8 mouse cellular contexts compared by ENCODE assay signal in genomic region chr3:89421810-89422473, GRCm38 (mm10). TPM values are rescaled to one million over a fixed set of nuclear protein-coding genes. Genes with fewer than 3 reads are reported as not detected.
A peak's percentile ranks its signal among the peaks of the same experiment; 100 is the strongest.
DNase-seq lines count a peak whose midpoint lies in the region; ATAC-seq lines count a peak whose summit lies in the region.

No protein-coding gene starts in this region.

- no peaks in the 10 kb centered on the region for H3K9me3 ChIP-seq in megakaryocyte, embryonic 14.5 days
- no peaks in the 10 kb centered on the region for H3K9me3 ChIP-seq in forebrain, embryonic 10.5 days
- H3K9me3 ChIP-seq in intestine, embryonic 15.5 days, result no peaks in the 10 kb centered on the region

- peak overlapping the region; percentile 91 for H3K4me3 ChIP-seq in megakaryocyte, embryonic 14.5 days (replicated peaks)
- H3K4me3 ChIP-seq in forebrain, embryonic 10.5 days, result peak overlapping the region; percentile 52
- peak overlapping the region; percentile 48 for H3K4me3 ChIP-seq in intestine, embryonic 15.5 days (replicated peaks)

- no peak for ATAC-seq in megakaryocyte, adult 5-6 weeks (ENCODE audit: poor library complexity, severe bottlenecking)
- no peak for ATAC-seq in intestine, embryonic 15.5 days

- H3K36me3 ChIP-seq in megakaryocyte, embryonic 14.5 days (replicated peaks; ENCODE audit: low read length), result peaks cover 54% of the 10 kb centered on the region
- H3K36me3 ChIP-seq in forebrain, embryonic 10.5 days (replicated peaks), result peaks cover 40% of the 10 kb centered on the region
- peaks cover 8% of the 10 kb centered on the region for H3K36me3 ChIP-seq in intestine, embryonic 15.5 days

- peaks cover 56% of the 10 kb centered on the region for H3K4me1 ChIP-seq in megakaryocyte, embryonic 14.5 days
- peaks cover 52% of the 10 kb centered on the region for H3K4me1 ChIP-seq in forebrain, embryonic 10.5 days
- H3K4me1 ChIP-seq in intestine, embryonic 15.5 days (replicated peaks), result peaks cover 52% of the 10 kb centered on the region

- no peaks in the 10 kb centered on the region for H3K27me3 ChIP-seq in megakaryocyte, embryonic 14.5 days (replicated peaks)
- H3K27me3 ChIP-seq in forebrain, embryonic 10.5 days (ENCODE audit: poor library complexity, severe bottlenecking), result no peaks in the 10 kb centered on the region
- H3K27me3 ChIP-seq in intestine, embryonic 15.5 days (replicated peaks), result no peaks in the 10 kb centered on the region

- peak overlapping the region; percentile 86 for H3K27ac ChIP-seq in forebrain, embryonic 10.5 days
- peak overlapping the region; percentile 91 for H3K27ac ChIP-seq in intestine, embryonic 15.5 days

- WGBS in forebrain, embryonic 10.5 days, result 5% methylated on average over 22 of the region's 22 CpGs
- 11% methylated on average over 22 of the region's 22 CpGs for WGBS in intestine, embryonic 15.5 days

- H3K9ac ChIP-seq in intestine, embryonic 15.5 days, result peak overlapping the region; percentile 74

- H3K4me2 ChIP-seq in intestine, embryonic 15.5 days (replicated peaks), result peak overlapping the region; percentile 84

- DNase-seq in forebrain, embryonic 10.5 days (ENCODE audit: extremely low spot score, low spot score), result no peak
- peak; percentile 35 to 63 for DNase-seq in lung, postnatal 4 days
- DNase-seq in spleen, postnatal 36 days (ENCODE audit: low spot score in 2 of 2), result no peak
- no peak for DNase-seq in layer of hippocampus, adult 18-20 months (ENCODE audit: low spot score in 2 of 2)
- DNase-seq in urinary bladder, adult 2 months (ENCODE audit: low spot score), result no peak

RNA-seq across cellular contexts. Expression of gene Shc1, which starts 3.7 kb away (rescaled TPM):
- 22.7 and 67.6 TPM in 2 replicates for polyA plus RNA-seq in megakaryocyte, embryonic 14.5 days (2012; ENCODE audit: insufficient read depth, low replicate concordance)
- 42.9 and 51.6 TPM in 2 replicates for total RNA-seq in megakaryocyte, adult 5-6 weeks (2015)
- total RNA-seq in megakaryocyte, adult 5-6 weeks (2017), result 52.4 and 55.1 TPM in 2 replicates
- polyA plus RNA-seq in forebrain, embryonic 10.5 days (2016; fragmentation: Nextera tagmentation; extraction: Ambion mirVana), result 49.4 and 53.2 TPM in 2 replicates
- 85.6 and 87.3 TPM in 2 replicates for polyA plus RNA-seq in intestine, embryonic 15.5 days (2015; fragmentation: Nextera tagmentation; extraction: Ambion mirVana)
- total RNA-seq in layer of hippocampus, adult 18-20 months (2021), result 10 to 100 TPM; 11.5 to 12.8 TPM
- 85.7 and 87.7 TPM in 2 replicates for polyA plus RNA-seq in urinary bladder, adult 2 months (2012; rRNA removed)

RNA-seq across cellular contexts. Expression of gene Cks1b, which starts 3.8 kb away (rescaled TPM):
- 16.4 and 53.9 TPM in 2 replicates for polyA plus RNA-seq in megakaryocyte, embryonic 14.5 days (2012; ENCODE audit: insufficient read depth, low replicate concordance)
- total RNA-seq in megakaryocyte, adult 5-6 weeks (2015), result 157 and 174 TPM in 2 replicates
- 126 and 134 TPM in 2 replicates for total RNA-seq in megakaryocyte, adult 5-6 weeks (2017)
- polyA plus RNA-seq in forebrain, embryonic 10.5 days (2016; fragmentation: Nextera tagmentation; extraction: Ambion mirVana), result 681 and 720 TPM in 2 replicates
- 383 and 386 TPM in 2 replicates for polyA plus RNA-seq in intestine, embryonic 15.5 days (2015; fragmentation: Nextera tagmentation; extraction: Ambion mirVana)
- 1 to 10 TPM; 2.3 to 2.4 TPM for total RNA-seq in layer of hippocampus, adult 18-20 months (2021)
- polyA plus RNA-seq in urinary bladder, adult 2 months (2012; rRNA removed), result 21.7 and 29.6 TPM in 2 replicates

RNA-seq across cellular contexts. Expression of gene Pygo2, which starts 8.1 kb away (rescaled TPM):
- 35.3 and 137 TPM in 2 replicates for polyA plus RNA-seq in megakaryocyte, embryonic 14.5 days (2012; ENCODE audit: insufficient read depth, low replicate concordance)
- total RNA-seq in megakaryocyte, adult 5-6 weeks (2015), result 23.2 and 28.2 TPM in 2 replicates
- total RNA-seq in megakaryocyte, adult 5-6 weeks (2017), result 11.2 and 18.2 TPM in 2 replicates
- polyA plus RNA-seq in forebrain, embryonic 10.5 days (2016; fragmentation: Nextera tagmentation; extraction: Ambion mirVana), result 34.9 and 40.9 TPM in 2 replicates
- polyA plus RNA-seq in intestine, embryonic 15.5 days (2015; fragmentation: Nextera tagmentation; extraction: Ambion mirVana), result 32.7 and 33.2 TPM in 2 replicates
- 10 to 100 TPM; 60.4 to 64.9 TPM for total RNA-seq in layer of hippocampus, adult 18-20 months (2021)
- polyA plus RNA-seq in urinary bladder, adult 2 months (2012; rRNA removed), result 34.0 and 38.0 TPM in 2 replicates

RNA-seq across cellular contexts. Expression of gene Flad1, which starts 10.3 kb away (rescaled TPM):
- 23.1 and 23.4 TPM in 2 replicates for polyA plus RNA-seq in megakaryocyte, embryonic 14.5 days (2012; ENCODE audit: insufficient read depth, low replicate concordance)
- 9.7 and 11.6 TPM in 2 replicates for total RNA-seq in megakaryocyte, adult 5-6 weeks (2015)
- 10.8 and 11.8 TPM in 2 replicates for total RNA-seq in megakaryocyte, adult 5-6 weeks (2017)
- polyA plus RNA-seq in forebrain, embryonic 10.5 days (2016; fragmentation: Nextera tagmentation; extraction: Ambion mirVana), result 27.0 and 29.8 TPM in 2 replicates
- polyA plus RNA-seq in intestine, embryonic 15.5 days (2015; fragmentation: Nextera tagmentation; extraction: Ambion mirVana), result 32.9 and 33.3 TPM in 2 replicates
- 10 to 100 TPM; 39.8 to 39.9 TPM for total RNA-seq in layer of hippocampus, adult 18-20 months (2021)
- polyA plus RNA-seq in urinary bladder, adult 2 months (2012; rRNA removed), result 30.8 and 34.6 TPM in 2 replicates

RNA-seq across cellular contexts. Expression of gene Pbxip1, which starts 14.6 kb away (rescaled TPM):
- polyA plus RNA-seq in megakaryocyte, embryonic 14.5 days (2012; ENCODE audit: insufficient read depth, low replicate concordance), result 23.0 and 29.3 TPM in 2 replicates
- 15.5 and 19.9 TPM in 2 replicates for total RNA-seq in megakaryocyte, adult 5-6 weeks (2015)
- 33.1 and 39.6 TPM in 2 replicates for total RNA-seq in megakaryocyte, adult 5-6 weeks (2017)
- 16.4 and 16.6 TPM in 2 replicates for polyA plus RNA-seq in forebrain, embryonic 10.5 days (2016; fragmentation: Nextera tagmentation; extraction: Ambion mirVana)
- 39.2 and 40.2 TPM in 2 replicates for polyA plus RNA-seq in intestine, embryonic 15.5 days (2015; fragmentation: Nextera tagmentation; extraction: Ambion mirVana)
- total RNA-seq in layer of hippocampus, adult 18-20 months (2021), result 10 to 100 TPM; 37.7 to 41.2 TPM
- polyA plus RNA-seq in urinary bladder, adult 2 months (2012; rRNA removed), result 167 and 208 TPM in 2 replicates

Comparison
In these comparisons a context has a peak if more than half of its experiments do, and no peak if none do; other contexts are left out.
1. DNase-seq: peak in lung, postnatal 4 days (2 of 2); none in forebrain, embryonic 10.5 days (single experiment), spleen, postnatal 36 days (0 of 2), layer of hippocampus, adult 18-20 months (0 of 2) and urinary bladder, adult 2 months (single experiment).
2. Peak in every context shown above with its lines, with median percentiles within 50 percentile points of each other: H3K4me3 ChIP-seq.